Mouse (Mus musculus): ENCODE data around the gene Pdcd1. TPM values are rescaled to one million over a fixed set of nuclear protein-coding genes. Genes with fewer than 3 reads are reported as not detected.
"Not testable (repeated sequence)": the region's sequence is repeated elsewhere in the genome, so short reads cannot be mapped to it uniquely, and the experiment has no call there.

The Pdcd1 gene
- polyA plus RNA-seq (2012; rRNA removed), result 0.07 and 0.12 TPM in 2 replicates

GRCm38 (mm10) chr1:94052373-94052772 is at the start of gene Pdcd1:
TSS of gene Pdcd1 (minus strand) at chr1:94052553.
- no peak for DNase-seq (ENCODE audit: low spot score)

- DNase-seq (ENCODE audit: low spot score), result no peak
These were observed 39.4 kb upstream of the Pdcd1 start for GRCm38 (mm10) chr1:94091788-94092187.

GRCm38 (mm10) chr1:94086311-94086898 is 34.1 kb upstream of the Pdcd1 start:
- no peak for DNase-seq (ENCODE audit: low spot score)

GRCm38 (mm10) chr1:94085324-94086105 is 33.2 kb upstream of the Pdcd1 start:
- DNase-seq (ENCODE audit: low spot score), result no peak

- DNase-seq (ENCODE audit: low spot score), result no peak
These were observed 29.4 kb upstream of the Pdcd1 start for GRCm38 (mm10) chr1:94081761-94082160.

- DNase-seq (ENCODE audit: low spot score), result no peak
These were observed 28.8 kb upstream of the Pdcd1 start for GRCm38 (mm10) chr1:94081191-94081590.

- no peak for DNase-seq (ENCODE audit: low spot score)
These were observed 28.4 kb upstream of the Pdcd1 start for GRCm38 (mm10) chr1:94080718-94081117.

- peak; percentile 50 for DNase-seq (ENCODE audit: low spot score)
These were observed 26.6 kb upstream of the Pdcd1 start for GRCm38 (mm10) chr1:94078835-94079440.

- DNase-seq (ENCODE audit: low spot score), result no peak
These were observed 26.0 kb upstream of the Pdcd1 start for GRCm38 (mm10) chr1:94078314-94078713.

GRCm38 (mm10) chr1:94076702-94077101 is 24.3 kb upstream of the Pdcd1 start:
- no peak for DNase-seq (ENCODE audit: low spot score)

GRCm38 (mm10) chr1:94074756-94075155 is 22.4 kb upstream of the Pdcd1 start:
- no peak for DNase-seq (ENCODE audit: low spot score)

GRCm38 (mm10) chr1:94058281-94058680 is 5.9 kb upstream of the Pdcd1 start:
- not testable (repeated sequence) for DNase-seq (ENCODE audit: low spot score)

- DNase-seq (ENCODE audit: low spot score), result no peak
These were observed 5.0 kb upstream of the Pdcd1 start for GRCm38 (mm10) chr1:94057401-94057800.

- no peak for DNase-seq (ENCODE audit: low spot score)
These were observed 3.6 kb upstream of the Pdcd1 start for GRCm38 (mm10) chr1:94055966-94056365.

GRCm38 (mm10) chr1:94054481-94054880 is 2.1 kb upstream of the Pdcd1 start:
- no peak for DNase-seq (ENCODE audit: low spot score)

- no peak for DNase-seq (ENCODE audit: low spot score)
These were observed 1.3 kb upstream of the Pdcd1 start for GRCm38 (mm10) chr1:94053530-94054216.

GRCm38 (mm10) chr1:94051104-94051503 is 1.2 kb downstream of the Pdcd1 start:
- DNase-seq (ENCODE audit: low spot score), result no peak

GRCm38 (mm10) chr1:94046544-94046943 is 5.8 kb downstream of the Pdcd1 start:
- DNase-seq (ENCODE audit: low spot score), result no peak

- DNase-seq (ENCODE audit: low spot score), result no peak
These were observed 6.8 kb downstream of the Pdcd1 start for GRCm38 (mm10) chr1:94045559-94045958.

- DNase-seq (ENCODE audit: low spot score), result no peak
These were observed 12.0 kb downstream of the Pdcd1 start for GRCm38 (mm10) chr1:94040391-94040790.

- peak; percentile 44 for DNase-seq (ENCODE audit: low spot score)
These were observed 17.2 kb downstream of the Pdcd1 start for GRCm38 (mm10) chr1:94034984-94035743.

Data from urinary bladder, adult 2 months (tissue).